Mouse (Mus musculus) regulatory T cell (primary cell): ENCODE results near the gene Prss2.

Experiments
- in situ Hi-C: fragments of 300-600 bp; cut with MboI, MseI; formaldehyde crosslinking; loops from one replicate; pipeline ENCODE4 v1.15.1; 2025; ENCODE audit warnings: high pct_unique_total_duplicates

Prss2 gene

GRCm38 (mm10) chr6:41554295-41555169 lies 32.9 kb downstream of the Prss2 start:
- in situ Hi-C loops = loop anchor here (5.0 to 25.0 kb wide), 4 partner anchors 437 to 1092 kb away; partner anchors contain the start of gene Ssbp1

GRCm38 (mm10) chr6:41556389-41556788 lies 34.8 kb downstream of the Prss2 start:
- in situ Hi-C loops = loop anchor here (5.0 to 25.0 kb wide), 4 partner anchors 439 to 1094 kb away; partner anchors contain the start of gene Ssbp1

GRCm38 (mm10) chr6:41557468-41557867 lies 35.9 kb downstream of the Prss2 start:
- in situ Hi-C loops = loop anchor here (5.0 to 25.0 kb wide), 4 partner anchors 440 to 1095 kb away; partner anchors contain the start of gene Ssbp1

GRCm38 (mm10) chr6:41558271-41558670 lies 36.7 kb downstream of the Prss2 start:
- in situ Hi-C loops = loop anchor here (5.0 to 25.0 kb wide), 4 partner anchors 441 to 1096 kb away; partner anchors contain the start of gene Ssbp1

- in situ Hi-C loops = loop anchor here (5.0 to 25.0 kb wide), 4 partner anchors 442 to 1097 kb away; partner anchors contain the start of gene Ssbp1
Observed at GRCm38 (mm10) chr6:41559331-41559730, 37.7 kb downstream of the Prss2 start.

- in situ Hi-C loops = loop anchor here (25.0 kb wide), 1 partner anchor 1098 kb away; the partner anchor contains the start of gene Ssbp1
Observed at GRCm38 (mm10) chr6:41560273-41560672, 38.7 kb downstream of the Prss2 start.

GRCm38 (mm10) chr6:41562598-41562997 lies 41.0 kb downstream of the Prss2 start:
- in situ Hi-C loops = loop anchor here (25.0 kb wide), 1 partner anchor 1100 kb away; the partner anchor contains the start of gene Ssbp1

GRCm38 (mm10) chr6:41563104-41563951 lies 41.7 kb downstream of the Prss2 start:
- in situ Hi-C loops = loop anchor here (25.0 kb wide), 1 partner anchor 1101 kb away; the partner anchor contains the start of gene Ssbp1

GRCm38 (mm10) chr6:41565261-41565660 lies 43.7 kb downstream of the Prss2 start:
- in situ Hi-C loops = loop anchor here (25.0 kb wide), 1 partner anchor 1103 kb away; the partner anchor contains the start of gene Ssbp1

- in situ Hi-C loops = loop anchor here (25.0 kb wide), 1 partner anchor 1105 kb away; the partner anchor contains the start of gene Ssbp1
Observed at GRCm38 (mm10) chr6:41566965-41567364, 45.4 kb downstream of the Prss2 start.

GRCm38 (mm10) chr6:41569078-41569477 lies 47.5 kb downstream of the Prss2 start:
- in situ Hi-C loops = loop anchor here (25.0 kb wide), 1 partner anchor 1107 kb away; the partner anchor contains the start of gene Ssbp1
